Mouse (Mus musculus) stomach, postnatal 0 days (tissue): ENCODE results near the gene Egln3. TPM values are rescaled to one million over a fixed set of nuclear protein-coding genes. Genes with fewer than 3 reads are reported as not detected.

ENCODE experiments used
- ATAC-seq: fragments of 200-750 bp; cut with Nextera tagmentation; 2 replicates; pipeline ENCODE4 v1.8.0; 2017; ENCODE audit not compliant: low FRiP score, low TSS enrichment
- DNase-seq: peaks from one replicate; pipeline ENCODE4 v3.0.0-alpha.2; 2016; ENCODE audit warnings: low spot score
- H3K27ac ChIP-seq: fragments of 300-500 bp; sonication (generic); replicated peaks from 2 replicates; pipeline ENCODE4 v1.5.1; 2014; ENCODE audit warnings: mild to moderate bottlenecking, control low read depth
- H3K27me3 ChIP-seq: fragments of 300-500 bp; sonication (generic); 2 replicates; pipeline ENCODE4 v1.6.1; 2014; ENCODE audit warnings: low read length; ENCODE audit not compliant: control insufficient read depth, insufficient read depth
- H3K36me3 ChIP-seq: fragments of 300-500 bp; sonication (generic); 2 replicates; pipeline ENCODE4 v1.6.1; 2014; ENCODE audit warnings: low read length, mixed read lengths; ENCODE audit not compliant: control insufficient read depth, insufficient read depth
- H3K4me1 ChIP-seq: fragments of 300-500 bp; sonication (generic); replicated peaks from 2 replicates; pipeline ENCODE4 v1.6.1; 2014; ENCODE audit warnings: antibody characterized with exemption; ENCODE audit not compliant: control insufficient read depth, insufficient read depth
- H3K4me2 ChIP-seq: fragments of 300-500 bp; sonication (generic); replicated peaks from 2 replicates; pipeline ENCODE4 v1.6.1; 2014; ENCODE audit warnings: low read depth, mild to moderate bottlenecking, control low read depth, moderate library complexity
- H3K4me3 ChIP-seq: fragments of 300-500 bp; sonication (generic); 2 replicates; pipeline ENCODE4 v1.5.1; 2014; ENCODE audit warnings: low read depth, low read length, control low read depth
- H3K9ac ChIP-seq: fragments of 300-500 bp; sonication (generic); 2 replicates; pipeline ENCODE4 v1.6.1; 2014; ENCODE audit warnings: mild to moderate bottlenecking, low read length, control low read depth, mixed read lengths
- H3K9me3 ChIP-seq: fragments of 300-500 bp; sonication (generic); 2 replicates; pipeline ENCODE4 v1.6.1; 2016; ENCODE audit warnings: low read length; ENCODE audit not compliant: control insufficient read depth
- CTCF ChIP-seq: IDR thresholded peaks from 2 replicates; pipeline ENCODE4 v1.5.1; 2016; ENCODE audit warnings: antibody characterized with exemption, low read depth, mild to moderate bottlenecking, moderate library complexity
- EP300 ChIP-seq: optimal IDR thresholded peaks from 2 replicates; pipeline ENCODE3; 2016; ENCODE audit warnings: antibody characterized with exemption
- WGBS: fragments of 180-500 bp; shearing (Covaris S2); extraction: QIAGEN DNeasy Blood & Tissue Kit; methylation state at CpG from one replicate; pipeline ENCODE4 v1.1.7; 2014; 5-methylcytosine and 5-hydroxymethylcytosine counted together
- polyA plus RNA-seq: library from polyadenylated mRNA; unstranded; fragments of >200 nt; fragmentation: Nextera tagmentation; extraction: Ambion mirVana; gene quantifications from 2 replicates; pipeline ENCODE4 v1.2.1, GENCODE M21; 2015

Egln3 gene
- polyA plus RNA-seq, 1 experiment from 2014 or later = 80.3 TPM

DNA sequence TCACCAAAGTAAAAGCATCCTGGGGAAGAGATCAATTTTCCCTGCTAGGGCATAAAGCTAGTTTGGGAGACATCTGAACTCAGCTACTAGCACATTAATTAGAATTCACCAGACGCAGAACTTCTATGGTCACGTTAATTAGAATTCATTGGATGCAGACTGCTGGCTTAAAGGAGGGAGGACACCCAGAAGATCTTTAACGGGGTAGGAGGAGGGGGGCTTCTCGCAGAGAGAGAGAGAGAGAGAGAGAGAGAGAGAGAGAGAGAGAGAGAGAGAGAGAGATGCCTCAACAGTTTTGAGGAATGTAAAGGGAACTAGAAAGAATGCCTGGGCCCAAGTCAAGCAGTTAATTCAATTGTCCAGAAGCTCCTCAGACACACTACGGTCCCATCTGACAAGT is 9.5 kb downstream of the Egln3 start:
- peaks cover 29% of the 10 kb centered on the region for H3K4me1 ChIP-seq
- TF ChIP-seq EP300 = no peak
- no peak for TF ChIP-seq CTCF
- ATAC-seq = no peak

DNA sequence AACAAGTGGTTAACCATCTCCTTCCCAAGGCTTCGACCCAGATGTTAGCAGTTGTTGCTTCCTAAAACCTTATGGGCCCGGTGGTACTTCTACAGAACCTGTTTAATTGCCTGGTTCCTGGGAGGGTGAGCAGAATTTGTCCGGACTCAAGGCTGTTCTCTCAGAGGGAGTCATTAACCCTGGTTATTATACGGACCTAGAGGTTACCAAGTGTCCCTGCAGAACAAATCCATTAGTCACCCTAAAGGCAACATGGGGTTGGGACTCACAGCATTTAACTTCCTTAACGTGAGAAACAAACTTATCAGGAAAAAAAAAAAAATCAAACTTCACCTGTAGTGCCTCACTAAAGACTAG is 11.4 kb downstream of the Egln3 start:
- Histone ChIP-seq H3K27ac (peak overlapping the region; percentile 94), H3K4me1 (peaks cover 26% of the 10 kb centered on the region), H3K36me3 (no peaks in the 10 kb centered on the region), H3K4me2 (peak overlapping the region; percentile 60), H3K9me3 (no peaks in the 10 kb centered on the region), H3K4me3 (peak overlapping the region; percentile 29), H3K27me3 (no peaks in the 10 kb centered on the region), H3K9ac (peak overlapping the region; percentile 58)
- TF ChIP-seq CTCF = no peak
- TF ChIP-seq EP300 = no peak
- DNase-seq (no peak), ATAC-seq (0 out of 2 replicates have a peak, but pooled peaks have one; percentile 21)
- WGBS = 1% methylated on average over 5 of the region's 5 CpGs

More for the DNA sequence above, 9.5 kb downstream of the Egln3 start:
- H3K9me3 ChIP-seq = no peaks in the 10 kb centered on the region
- 49% methylated on average over 5 of the region's 5 CpGs for WGBS
- DNase-seq = no peak
- H3K36me3 ChIP-seq = no peaks in the 10 kb centered on the region
- no peaks in the 10 kb centered on the region for H3K27me3 ChIP-seq
- no peak overlapping the region for H3K9ac ChIP-seq
- no peak overlapping the region for H3K4me2 ChIP-seq
- peak overlapping the region; percentile 24; the same call in 1 of the 2 replicates for H3K27ac ChIP-seq
- H3K4me3 ChIP-seq = no peak overlapping the region

DNA sequence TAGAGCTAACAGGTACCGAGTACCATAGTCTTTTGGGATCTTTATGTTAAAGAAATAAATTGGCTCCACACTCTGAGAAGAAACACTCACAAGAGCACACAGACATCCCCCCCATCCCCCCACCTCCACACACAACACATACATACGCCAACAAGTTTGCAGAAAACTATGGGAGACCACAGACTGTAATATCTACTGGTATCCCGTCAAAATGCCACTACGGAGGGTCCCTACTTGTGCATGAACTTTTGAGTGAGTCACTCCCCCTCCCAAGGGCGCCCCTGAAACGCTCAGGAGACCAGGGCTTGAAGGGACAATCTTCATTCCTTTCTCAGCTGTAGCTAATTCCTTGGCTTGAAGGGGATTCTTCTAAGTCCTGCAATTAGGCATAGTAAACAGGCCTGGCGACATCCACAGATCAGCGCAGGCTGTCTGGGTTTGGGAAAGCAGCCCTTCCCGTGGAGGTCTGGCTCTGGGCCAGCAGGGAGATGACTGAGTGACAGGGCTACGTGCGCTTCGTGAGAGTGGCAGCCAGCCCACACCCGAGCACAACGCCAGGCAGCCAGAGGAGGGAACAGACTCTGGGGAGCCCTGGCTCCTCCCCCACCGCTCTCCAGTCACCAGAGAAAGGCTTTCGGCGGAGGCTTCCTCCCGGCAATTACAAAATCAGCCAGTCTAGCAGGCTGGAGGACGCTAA is 11.9 kb downstream of the Egln3 start:
- peak; percentile 92 for DNase-seq
- Histone ChIP-seq H3K36me3 (no peaks in the 10 kb centered on the region), H3K27me3 (no peaks in the 10 kb centered on the region), H3K9me3 (no peaks in the 10 kb centered on the region), H3K4me1 (peaks cover 22% of the 10 kb centered on the region), H3K27ac (peak overlapping the region; percentile 94), H3K4me2 (peak overlapping the region; percentile 60), H3K9ac (peak overlapping the region; percentile 58), H3K4me3 (peak overlapping the region; percentile 29)
- peak; percentile 93 for ATAC-seq
- TF ChIP-seq EP300 (peak; percentile 65), CTCF (no peak)
- 1% methylated on average over 19 of the region's 19 CpGs for WGBS

DNA sequence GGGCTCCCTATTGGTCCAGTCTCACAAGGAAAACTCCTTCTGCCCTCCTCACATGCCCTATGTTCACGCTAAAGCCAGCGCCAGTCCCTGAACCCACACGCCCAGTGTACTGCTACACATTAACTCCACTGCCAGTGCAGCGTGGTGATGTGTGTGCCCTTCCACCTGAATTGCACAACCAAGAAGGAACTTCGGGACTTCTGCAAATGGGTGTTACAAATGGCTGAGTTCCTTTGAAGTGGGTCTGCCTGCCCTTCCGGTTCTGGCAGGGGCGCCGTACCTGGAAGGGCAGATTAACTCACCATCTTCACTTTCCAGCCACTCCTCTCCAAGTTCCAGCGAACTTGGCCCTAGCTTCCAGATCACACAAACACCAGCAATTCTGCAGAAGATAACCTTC is 12.5 kb downstream of the Egln3 start:
- peaks cover 20% of the 10 kb centered on the region for H3K4me1 ChIP-seq
- peak; percentile 84 for DNase-seq
- peak overlapping the region; percentile 60 for H3K4me2 ChIP-seq
- peak; percentile 92 for ATAC-seq
- no peak for TF ChIP-seq EP300
- TF ChIP-seq CTCF = no peak
- peak overlapping the region; percentile 29; the same call in 1 of the 2 replicates for H3K4me3 ChIP-seq
- H3K36me3 ChIP-seq = no peaks in the 10 kb centered on the region
- no peaks in the 10 kb centered on the region for H3K27me3 ChIP-seq
- 33% methylated on average over 9 of the region's 9 CpGs for WGBS
- peak overlapping the region; percentile 94 for H3K27ac ChIP-seq
- H3K9me3 ChIP-seq = no peaks in the 10 kb centered on the region
- no peak overlapping the region for H3K9ac ChIP-seq

DNA sequence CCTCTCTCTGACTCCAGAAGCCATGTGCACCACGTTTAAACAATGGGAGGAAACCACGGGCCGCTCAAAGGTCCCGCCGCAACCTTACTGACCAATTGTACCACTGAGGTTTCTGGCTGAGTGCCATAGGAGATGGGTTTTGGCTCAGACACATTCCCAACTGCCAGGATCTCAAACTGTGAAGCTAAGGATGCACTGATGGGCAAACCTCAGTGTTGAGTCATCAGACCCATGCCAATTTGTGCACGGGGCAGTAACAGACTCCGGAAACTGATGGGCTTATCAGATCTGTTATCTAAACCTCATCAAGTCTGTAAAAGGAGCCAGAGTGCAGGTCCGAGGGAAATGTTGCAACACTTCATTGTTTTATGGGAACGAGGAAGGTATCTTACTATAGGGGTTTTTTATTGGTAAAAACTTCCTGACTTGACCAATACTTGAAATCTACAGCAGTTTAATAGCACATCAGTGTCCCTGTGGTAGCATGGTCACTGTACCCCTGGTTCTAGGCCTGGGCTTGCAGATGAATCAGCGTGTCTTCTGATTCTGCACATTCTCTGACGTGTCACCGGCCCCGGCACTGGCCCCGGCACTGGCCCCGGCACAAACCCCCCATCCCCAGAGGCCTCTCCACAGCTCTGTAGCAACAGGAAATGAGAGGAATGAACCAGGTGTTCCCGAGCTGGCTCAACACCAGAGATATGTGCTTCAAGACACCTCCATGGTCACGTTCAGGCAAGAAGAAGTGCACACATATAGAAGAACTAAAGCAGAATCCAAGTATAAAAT is 15.7 kb downstream of the Egln3 start:
- Histone ChIP-seq H3K4me2 (no peak overlapping the region), H3K27ac (peak overlapping the region; percentile 65), H3K4me3 (no peak overlapping the region), H3K36me3 (peaks cover 4% of the 10 kb centered on the region; the same call in 1 of the 2 replicates), H3K4me1 (peaks cover 8% of the 10 kb centered on the region), H3K27me3 (no peaks in the 10 kb centered on the region), H3K9me3 (no peaks in the 10 kb centered on the region), H3K9ac (no peak overlapping the region)
- ATAC-seq (no peak), DNase-seq (no peak)
- TF ChIP-seq CTCF (no peak), EP300 (no peak)
- 53% methylated on average over 17 of the region's 17 CpGs for WGBS
